Mouse (Mus musculus): ENCODE data around the gene Rnf222. TPM values are rescaled to one million over a fixed set of nuclear protein-coding genes. Genes with fewer than 3 reads are reported as not detected.
"Not testable (repeated sequence)": the region's sequence is repeated elsewhere in the genome, so short reads cannot be mapped to it uniquely, and the experiment has no call there.

Gene Rnf222
- polyA plus RNA-seq, 1 experiment from 2014 or later, result not detected

GRCm38 (mm10) chr11:68933885-68934507, 45.6 kb downstream of the Rnf222 start:
- H3K27me3 ChIP-seq, result peaks cover 5% of the 10 kb centered on the region
- POLR2A ChIA-PET, result no interaction called here
- DNase-seq (ENCODE audit: low read depth, low spot score) (no peak), ATAC-seq (no peak)
- no peak for TF ChIP-seq CTCF (IDR thresholded peaks at IDR 0.05)
- CTCF ChIA-PET, result interaction anchor here (0.9 to 2.1 kb wide), 4 partner anchors 13 to 30 kb away, joined by 3 to 8 read pairs (median 3); no protein-coding TSS in a partner anchor
- in situ Hi-C loops (cut with MboI; ENCODE audit: low pct_unique_long_range_greater_than_20kb), result no loop called here

- H3K27me3 ChIP-seq; DNase-seq (ENCODE audit: low read depth, low spot score); in situ Hi-C loops (cut with MboI; ENCODE audit: low pct_unique_long_range_greater_than_20kb); ATAC-seq; POLR2A ChIA-PET; CTCF ChIA-PET: not testable (repeated sequence)
Measured at GRCm38 (mm10) chr11:68936951-68937350, 48.6 kb downstream of the Rnf222 start.

GRCm38 (mm10) chr11:68939451-68940304, 51.3 kb downstream of the Rnf222 start:
- TF ChIP-seq CTCF (IDR thresholded peaks at IDR 0.05), result no peak
- ChIA-PET POLR2A (interaction anchor here (0.6 to 1.1 kb wide), 2 partner anchors 14 to 28 kb away, joined by 3 to 4 read pairs; no protein-coding TSS in a partner anchor), CTCF (interaction anchor here (0.6 to 2.3 kb wide), 3 partner anchors 20 to 97 kb away, joined by 3 to 7 read pairs (median 3); no protein-coding TSS in a partner anchor)
- peak; percentile 53 for DNase-seq (ENCODE audit: low read depth, low spot score)
- ATAC-seq, result peak; percentile 98
- H3K27me3 ChIP-seq, result no peaks in the 10 kb centered on the region
- in situ Hi-C loops (cut with MboI; ENCODE audit: low pct_unique_long_range_greater_than_20kb), result loop anchor here (5.0 kb wide), 1 partner anchor 32 kb away; no protein-coding TSS in a partner anchor

- in situ Hi-C loops (cut with MboI; ENCODE audit: low pct_unique_long_range_greater_than_20kb), result loop anchor here (5.0 kb wide), 1 partner anchor 33 kb away; no protein-coding TSS in a partner anchor
- ChIA-PET CTCF (interaction anchor here (2.3 kb wide), 1 partner anchor 21 kb away, joined by 7 read pairs; no protein-coding TSS in a partner anchor), POLR2A (interaction anchor here (1.1 kb wide), 1 partner anchor 14 kb away, joined by 4 read pairs; no protein-coding TSS in a partner anchor)
- ATAC-seq, result no peak
- no peak for TF ChIP-seq CTCF (IDR thresholded peaks at IDR 0.05)
- DNase-seq (ENCODE audit: low read depth, low spot score), result no peak
- H3K27me3 ChIP-seq, result no peaks in the 10 kb centered on the region
Measured at GRCm38 (mm10) chr11:68940516-68940915, 52.2 kb downstream of the Rnf222 start.

- no peak for ATAC-seq
- no peak for DNase-seq (ENCODE audit: low read depth, low spot score)
- ChIA-PET POLR2A (no interaction called here), CTCF (no interaction called here)
- no peak for TF ChIP-seq CTCF (IDR thresholded peaks at IDR 0.05)
- in situ Hi-C loops (cut with MboI; ENCODE audit: low pct_unique_long_range_greater_than_20kb), result loop anchor here (5.0 kb wide), 1 partner anchor 35 kb away; no protein-coding TSS in a partner anchor
- no peaks in the 10 kb centered on the region for H3K27me3 ChIP-seq
Measured at GRCm38 (mm10) chr11:68942731-68943130, 54.4 kb downstream of the Rnf222 start.

- POLR2A ChIA-PET, result no interaction called here
- DNase-seq (ENCODE audit: low read depth, low spot score), result no peak
- CTCF ChIA-PET, result no interaction called here
- in situ Hi-C loops (cut with MboI; ENCODE audit: low pct_unique_long_range_greater_than_20kb), result no loop called here
- TF ChIP-seq CTCF (IDR thresholded peaks at IDR 0.05), result no peak
- H3K27me3 ChIP-seq, result no peaks in the 10 kb centered on the region
- ATAC-seq, result no peak
Measured at GRCm38 (mm10) chr11:68945245-68945644, 56.9 kb downstream of the Rnf222 start.

Other genes starting within 250 kb of the Rnf222 start
- gene Myh10, start 197.0 kb upstream of the Rnf222 start, polyA plus RNA-seq (2021), result 113 TPM
- gene Ndel1, start 16.7 kb upstream of the Rnf222 start, polyA plus RNA-seq (2021), result 70.3 TPM
- 909 TPM for gene Rpl26, start 13.0 kb downstream of the Rnf222 start, polyA plus RNA-seq (2021)
- not detected for gene Odf4, start 38.5 kb downstream of the Rnf222 start, polyA plus RNA-seq (2021)
- 0.21 TPM for gene Arhgef15, start 68.9 kb downstream of the Rnf222 start, polyA plus RNA-seq (2021)
- 7.2 TPM for gene Slc25a35, start 79.6 kb downstream of the Rnf222 start, polyA plus RNA-seq (2021)
- 28.0 TPM for gene Rangrf, start 86.6 kb downstream of the Rnf222 start, polyA plus RNA-seq (2021)
- gene Pfas, start 119.9 kb downstream of the Rnf222 start, polyA plus RNA-seq (2021), result 12.9 TPM
- 44.1 TPM for gene Ctc1, start 127.4 kb downstream of the Rnf222 start, polyA plus RNA-seq (2021)
- gene Aurkb, start 157.1 kb downstream of the Rnf222 start, polyA plus RNA-seq (2021), result 34.1 TPM
- 15.9 TPM for gene Borcs6, start 171.2 kb downstream of the Rnf222 start, polyA plus RNA-seq (2021)
- gene Tmem107, start 182.3 kb downstream of the Rnf222 start, polyA plus RNA-seq (2021), result 56.9 TPM
- 62.4 TPM for gene Vamp2, start 199.9 kb downstream of the Rnf222 start, polyA plus RNA-seq (2021)
- gene Per1, start 206.7 kb downstream of the Rnf222 start, polyA plus RNA-seq (2021), result 10.8 TPM
- 0.53 TPM for gene Hes7, start 231.9 kb downstream of the Rnf222 start, polyA plus RNA-seq (2021)
- 0.96 TPM for gene 9130213A22Rik, start 234.0 kb downstream of the Rnf222 start, polyA plus RNA-seq (2021)
- gene Aloxe3, start 237.3 kb downstream of the Rnf222 start, polyA plus RNA-seq (2021), result 0.36 TPM

All from Patski (cell line).